Mouse (Mus musculus): ENCODE results near the gene Slc2a12. TPM values are rescaled to one million over a fixed set of nuclear protein-coding genes. Genes with fewer than 3 reads are reported as not detected.

The Slc2a12 gene
- polyA plus RNA-seq, 1 experiment = not detected

- TF ChIP-seq GATA1 (IDR thresholded peaks at IDR 0.05; ENCODE audit: low read length) = no peak
These were observed 101.1 kb downstream of the Slc2a12 start for GRCm38 (mm10) chr10:22745922-22746321.

GRCm38 (mm10) chr10:22746334-22747322, 101.8 kb downstream of the Slc2a12 start:
- TF ChIP-seq GATA1 (IDR thresholded peaks at IDR 0.05; ENCODE audit: low read length) = no peak

GRCm38 (mm10) chr10:22751175-22751682, 106.4 kb downstream of the Slc2a12 start:
- no peak for TF ChIP-seq GATA1 (IDR thresholded peaks at IDR 0.05; ENCODE audit: low read length)

Other genes starting within 250 kb of the Slc2a12 start
- 92.7 and 142 TPM in 2 replicates for gene Tbpl1, start 86.9 kb downstream of the Slc2a12 start, polyA plus RNA-seq (2012)
- gene Tcf21, start 175.2 kb downstream of the Slc2a12 start, polyA plus RNA-seq (2012) = not detected in 2 replicates

Data from G1E-ER4 (cell line).